Mouse (Mus musculus): ENCODE measurements at regions not wholly inside any gene's neighbourhood (a gene's known extent, or its start where the extent isn't known, plus 50 kb on each side); places are given as distances from the start of the nearest gene placed in this dataset.

GRCm38 (mm10) chr4:125765171-125765570 is 259.2 kb upstream of the Csf3r start:
- 64% methylated on average over 8 of the region's 8 CpGs for WGBS
- Histone ChIP-seq H3K4me1 (ENCODE audit: control insufficient read depth, insufficient read depth, insufficient read length, low read length) (no peaks in the 10 kb centered on the region), H3K4me3 (ENCODE audit: low read depth, low read length) (no peak overlapping the region), H3K36me3 (ENCODE audit: control insufficient read depth, insufficient read depth, low read length) (no peaks in the 10 kb centered on the region), H3K27me3 (ENCODE audit: control insufficient read depth, insufficient read depth, low read length) (no peaks in the 10 kb centered on the region), H3K27ac (ENCODE audit: insufficient read depth, low read depth, low read length) (no peak overlapping the region)
- TF ChIP-seq CTCF (IDR thresholded peaks at IDR 0.05; ENCODE audit: extremely low read depth, insufficient read length, insufficient replicate concordance, low read depth, low read length) (no peak), POLR2A (IDR thresholded peaks at IDR 0.05; ENCODE audit: low read depth, low read length) (no peak)

DNA sequence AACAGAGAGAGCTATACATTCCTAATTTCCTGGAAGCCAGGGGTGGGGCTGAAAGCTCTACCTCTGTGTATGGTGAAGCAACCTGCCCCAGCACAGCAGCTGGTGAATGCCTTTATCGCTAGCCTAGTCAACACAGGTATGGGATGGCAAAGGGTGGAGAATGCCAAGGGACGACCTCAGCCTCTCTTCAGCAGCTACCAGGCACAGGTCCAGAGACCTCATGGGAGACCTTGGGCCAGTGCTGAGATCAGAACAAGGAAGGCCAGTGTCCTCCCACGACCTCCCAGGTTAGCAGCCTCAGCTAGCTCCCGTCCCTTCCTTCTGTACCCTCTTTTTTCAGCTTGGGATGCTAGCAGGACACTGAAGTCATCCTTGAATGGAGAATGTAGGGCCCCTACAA is 247.2 kb upstream of the Csf3r start:
- WGBS: 76% methylated on average over 4 of the region's 4 CpGs
- Histone ChIP-seq H3K27ac (ENCODE audit: insufficient read depth, low read depth, low read length) (no peak overlapping the region), H3K36me3 (ENCODE audit: control insufficient read depth, insufficient read depth, low read length) (no peaks in the 10 kb centered on the region), H3K4me3 (ENCODE audit: low read depth, low read length) (no peak overlapping the region), H3K27me3 (ENCODE audit: control insufficient read depth, insufficient read depth, low read length) (no peaks in the 10 kb centered on the region), H3K4me1 (ENCODE audit: control insufficient read depth, insufficient read depth, insufficient read length, low read length) (no peaks in the 10 kb centered on the region)
- TF ChIP-seq POLR2A (IDR thresholded peaks at IDR 0.05; ENCODE audit: low read depth, low read length) (no peak), CTCF (IDR thresholded peaks at IDR 0.05; ENCODE audit: extremely low read depth, insufficient read length, insufficient replicate concordance, low read depth, low read length) (no peak)

DNA sequence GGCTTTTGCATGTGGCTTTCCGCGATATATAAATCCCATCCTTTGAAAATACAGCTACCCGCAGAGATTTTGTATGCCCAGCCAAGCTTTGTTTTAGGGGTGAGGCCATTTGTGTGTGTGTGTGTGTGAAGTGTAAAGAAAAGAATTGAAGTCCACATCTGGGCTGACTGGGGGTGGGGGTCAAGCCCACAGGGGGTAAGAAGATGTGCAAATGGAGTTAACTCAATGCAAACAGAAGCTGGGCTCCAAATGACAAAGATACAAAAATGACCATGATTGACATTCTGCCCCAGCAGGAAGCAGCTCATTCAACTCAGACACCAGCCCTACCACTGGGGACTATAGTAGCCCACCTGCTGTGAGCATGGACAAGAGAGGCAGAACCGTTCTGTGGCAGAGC is 244.2 kb upstream of the Csf3r start:
- Histone ChIP-seq H3K4me3 (ENCODE audit: low read depth, low read length) (no peak overlapping the region), H3K27ac (ENCODE audit: insufficient read depth, low read depth, low read length) (no peak overlapping the region), H3K36me3 (ENCODE audit: control insufficient read depth, insufficient read depth, low read length) (no peaks in the 10 kb centered on the region), H3K27me3 (ENCODE audit: control insufficient read depth, insufficient read depth, low read length) (no peaks in the 10 kb centered on the region), H3K4me1 (ENCODE audit: control insufficient read depth, insufficient read depth, insufficient read length, low read length) (no peaks in the 10 kb centered on the region)
- TF ChIP-seq POLR2A (IDR thresholded peaks at IDR 0.05; ENCODE audit: low read depth, low read length): no peak
- TF ChIP-seq CTCF (IDR thresholded peaks at IDR 0.05; ENCODE audit: extremely low read depth, insufficient read length, insufficient replicate concordance, low read depth, low read length): no peak
- WGBS: 34% methylated on average over 4 of the region's 4 CpGs

- TF ChIP-seq POLR2A (IDR thresholded peaks at IDR 0.05; ENCODE audit: low read depth, low read length): no peak
- TF ChIP-seq CTCF (IDR thresholded peaks at IDR 0.05; ENCODE audit: extremely low read depth, insufficient read length, insufficient replicate concordance, low read depth, low read length): no peak
- no peak overlapping the region for H3K4me3 ChIP-seq (ENCODE audit: low read depth, low read length)
- no peaks in the 10 kb centered on the region for H3K4me1 ChIP-seq (ENCODE audit: control insufficient read depth, insufficient read depth, insufficient read length, low read length)
- no peaks in the 10 kb centered on the region for H3K36me3 ChIP-seq (ENCODE audit: control insufficient read depth, insufficient read depth, low read length)
- H3K27me3 ChIP-seq (ENCODE audit: control insufficient read depth, insufficient read depth, low read length): no peaks in the 10 kb centered on the region
- no peak overlapping the region for H3K27ac ChIP-seq (ENCODE audit: insufficient read depth, low read depth, low read length)
- 15% methylated on average over 12 of the region's 12 CpGs for WGBS
Measured at GRCm38 (mm10) chr4:125780921-125781487, 243.3 kb upstream of the Csf3r start.

GRCm38 (mm10) chr4:125782346-125782745 is 242.0 kb upstream of the Csf3r start:
- Histone ChIP-seq H3K27ac (ENCODE audit: insufficient read depth, low read depth, low read length) (no peak overlapping the region), H3K4me3 (ENCODE audit: low read depth, low read length) (no peak overlapping the region), H3K36me3 (ENCODE audit: control insufficient read depth, insufficient read depth, low read length) (no peaks in the 10 kb centered on the region), H3K27me3 (ENCODE audit: control insufficient read depth, insufficient read depth, low read length) (no peaks in the 10 kb centered on the region), H3K4me1 (ENCODE audit: control insufficient read depth, insufficient read depth, insufficient read length, low read length) (no peaks in the 10 kb centered on the region)
- TF ChIP-seq CTCF (IDR thresholded peaks at IDR 0.05; ENCODE audit: extremely low read depth, insufficient read length, insufficient replicate concordance, low read depth, low read length) (no peak), POLR2A (IDR thresholded peaks at IDR 0.05; ENCODE audit: low read depth, low read length) (no peak)
- 55% methylated on average over 3 of the region's 3 CpGs for WGBS

DNA sequence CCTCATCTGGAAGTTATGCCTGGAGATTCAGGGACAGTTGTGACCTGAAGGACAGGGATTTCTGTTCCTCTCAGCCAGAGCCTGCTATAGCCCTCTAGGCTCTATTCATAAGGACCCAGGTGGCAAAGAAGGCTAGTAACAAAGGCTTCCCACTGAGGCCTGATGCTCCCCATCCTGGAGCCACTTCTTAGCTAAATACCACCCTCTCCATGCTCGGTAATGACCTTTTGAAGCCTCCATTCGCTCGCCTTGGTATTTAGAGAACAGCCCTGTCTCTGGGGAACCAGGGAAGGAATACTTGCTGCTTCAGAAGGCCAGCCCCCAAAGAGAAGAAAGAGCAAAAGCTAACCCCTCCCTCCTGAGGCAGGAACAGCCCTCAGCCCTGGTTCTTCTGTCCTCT is 238.3 kb upstream of the Csf3r start:
- Histone ChIP-seq H3K4me1 (ENCODE audit: control insufficient read depth, insufficient read depth, insufficient read length, low read length) (no peaks in the 10 kb centered on the region), H3K27ac (ENCODE audit: insufficient read depth, low read depth, low read length) (no peak overlapping the region), H3K27me3 (ENCODE audit: control insufficient read depth, insufficient read depth, low read length) (no peaks in the 10 kb centered on the region), H3K4me3 (ENCODE audit: low read depth, low read length) (no peak overlapping the region), H3K36me3 (ENCODE audit: control insufficient read depth, insufficient read depth, low read length) (no peaks in the 10 kb centered on the region)
- TF ChIP-seq CTCF (IDR thresholded peaks at IDR 0.05; ENCODE audit: extremely low read depth, insufficient read length, insufficient replicate concordance, low read depth, low read length) (no peak), POLR2A (IDR thresholded peaks at IDR 0.05; ENCODE audit: low read depth, low read length) (no peak)
- 24% methylated on average over 3 of the region's 3 CpGs for WGBS

DNA sequence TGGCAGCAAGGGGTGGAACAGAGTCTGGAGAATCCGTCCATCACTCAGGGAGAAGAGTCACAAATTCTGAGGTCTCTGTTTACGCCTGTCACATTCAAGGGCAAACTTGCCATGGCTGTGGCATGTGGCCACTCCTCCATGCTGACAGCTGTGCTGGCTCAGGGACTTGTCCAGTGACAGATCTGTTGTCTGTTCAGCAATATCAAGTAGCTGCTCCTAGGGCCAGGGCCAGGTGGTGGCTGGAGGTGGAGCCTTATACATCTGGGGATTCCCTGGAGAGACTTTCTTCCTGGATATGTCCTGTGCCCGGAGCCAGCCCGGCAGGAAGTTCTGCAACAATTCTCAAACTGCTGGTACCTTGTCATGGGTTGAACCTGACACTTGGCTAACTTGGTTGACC is 229.7 kb upstream of the Csf3r start:
- WGBS: 63% methylated on average over 4 of the region's 4 CpGs
- Histone ChIP-seq H3K36me3 (ENCODE audit: control insufficient read depth, insufficient read depth, low read length) (no peaks in the 10 kb centered on the region), H3K27me3 (ENCODE audit: control insufficient read depth, insufficient read depth, low read length) (no peaks in the 10 kb centered on the region), H3K4me1 (ENCODE audit: control insufficient read depth, insufficient read depth, insufficient read length, low read length) (no peaks in the 10 kb centered on the region), H3K4me3 (ENCODE audit: low read depth, low read length) (no peak overlapping the region), H3K27ac (ENCODE audit: insufficient read depth, low read depth, low read length) (no peak overlapping the region)
- no peak for TF ChIP-seq POLR2A (IDR thresholded peaks at IDR 0.05; ENCODE audit: low read depth, low read length)
- no peak for TF ChIP-seq CTCF (IDR thresholded peaks at IDR 0.05; ENCODE audit: extremely low read depth, insufficient read length, insufficient replicate concordance, low read depth, low read length)

Data from small intestine, adult 2 months (tissue).